Mouse (Mus musculus) olfactory bulb, adult 2 months (tissue): ENCODE data around the gene Ppp2r5d.

Source experiments
- CTCF ChIP-seq: fragments of 200-500 bp; IDR thresholded peaks from 2 replicates; pipeline ENCODE4 v1.5.1; 2012; ENCODE audit warnings: low read depth, mild to moderate bottlenecking, low read length, moderate library complexity; ENCODE audit not compliant: insufficient read depth
- POLR2A ChIP-seq: fragments of 200-500 bp; IDR thresholded peaks from 2 replicates; pipeline ENCODE4 v1.6.1; 2012; ENCODE audit warnings: mild to moderate bottlenecking, low read depth, low read length, moderate library complexity; ENCODE audit not compliant: insufficient read depth

DNA sequence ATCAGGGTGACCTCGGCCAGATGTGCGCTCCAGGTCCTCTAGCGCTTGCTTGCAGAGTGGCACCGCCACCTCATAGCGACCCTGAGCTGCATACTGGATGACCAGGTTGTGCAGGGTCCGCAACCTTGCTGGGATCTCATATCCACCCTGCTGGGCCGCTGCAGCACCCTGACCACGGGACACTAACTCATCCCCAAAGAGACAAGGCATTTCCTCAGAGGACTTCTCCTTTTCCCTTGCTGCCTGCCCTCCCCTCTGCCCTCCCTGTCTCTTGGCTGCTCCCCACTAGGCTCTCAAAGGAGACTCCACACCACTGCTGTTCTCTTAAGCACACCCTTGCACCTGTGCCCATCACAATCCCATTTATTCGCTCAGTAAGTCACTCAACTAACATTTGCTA, 65.0 kb downstream of the Ppp2r5d start:
- TF ChIP-seq POLR2A (no peak), CTCF (no peak)
